Mouse (Mus musculus) megakaryocyte, embryonic 14.5 days (primary cell): ENCODE results near the gene Gm20388.

Experiments used
- FLI1 ChIP-seq: IDR thresholded peaks from 2 replicates; pipeline ENCODE4 v1.6.1; 2012; ENCODE audit warnings: low read length, inconsistent platforms, mixed read lengths
- GATA1 ChIP-seq: IDR thresholded peaks from 3 replicates; pipeline ENCODE4 v1.6.1; 2012; ENCODE audit warnings: mixed read lengths, low read length, inconsistent platforms, borderline replicate concordance

DNA sequence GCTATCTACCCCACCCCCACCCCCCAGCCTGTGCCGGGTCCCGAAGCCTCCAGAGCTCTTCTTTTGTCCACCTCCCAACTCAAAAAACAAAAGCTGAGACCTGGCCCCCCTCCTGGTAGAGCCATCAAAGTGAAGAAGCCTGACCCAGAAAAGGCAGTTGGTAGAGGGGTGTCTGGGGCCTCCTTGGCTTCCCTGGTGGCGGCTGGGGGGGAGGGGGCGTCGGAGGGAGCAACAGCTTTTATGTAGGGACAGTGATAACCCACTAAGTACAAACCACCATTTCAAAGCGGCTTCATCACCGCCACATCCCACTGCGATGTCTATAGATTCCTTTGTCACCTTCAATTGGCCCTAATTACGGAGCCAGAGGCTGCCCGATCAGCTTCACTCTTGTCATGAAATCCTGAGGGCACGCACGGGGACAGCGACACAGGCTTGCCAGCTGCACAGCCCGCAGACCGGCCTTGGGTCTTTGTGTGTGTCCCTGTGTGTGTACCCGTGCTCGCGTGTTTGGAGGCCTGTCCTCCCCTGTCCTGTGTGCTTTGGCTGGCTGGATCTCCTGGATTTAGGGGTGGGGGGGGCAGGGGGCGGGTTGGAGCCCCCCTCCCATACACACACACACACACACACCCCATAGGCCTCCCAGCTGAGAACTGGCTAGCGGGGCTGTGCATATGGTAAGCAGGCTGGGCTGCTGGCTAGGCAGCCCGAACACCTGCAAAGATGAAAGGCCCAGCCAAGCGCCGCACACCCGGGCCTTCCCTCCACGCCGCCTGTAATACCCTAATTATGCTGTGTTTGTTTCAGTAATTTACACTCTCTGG is 603.2 kb downstream of the Gm20388 start:
- TF ChIP-seq GATA1 = no peak
- TF ChIP-seq FLI1 = no peak
